Mouse (Mus musculus) megakaryocyte, embryonic 14.5 days (primary cell): ENCODE measurements around the gene Itpk1.

Experiments used
- FLI1 ChIP-seq: IDR thresholded peaks from 2 replicates; pipeline ENCODE4 v1.6.1; 2012; ENCODE audit warnings: low read length, inconsistent platforms, mixed read lengths
- GATA1 ChIP-seq: IDR thresholded peaks from 3 replicates; pipeline ENCODE4 v1.6.1; 2012; ENCODE audit warnings: mixed read lengths, low read length, inconsistent platforms, borderline replicate concordance

GRCm38 (mm10) chr12:102740285-102740684 lies 35.6 kb upstream of the Itpk1 start:
- TF ChIP-seq GATA1, result no peak
- no peak for TF ChIP-seq FLI1
